Mouse (Mus musculus) brown adipose tissue, adult 24 weeks (tissue): ENCODE measurements at regions not wholly inside any gene's neighbourhood (a gene's known extent, or its start where the extent isn't known, plus 50 kb on each side); places are given as distances from the start of the nearest gene placed in this dataset.
"Not testable (repeated sequence)": the region's sequence is repeated elsewhere in the genome, so short reads cannot be mapped to it uniquely, and the experiment has no call there.

ENCODE experiments used
- H3K27ac ChIP-seq: fragments of 200-500 bp; replicated peaks from 2 replicates; pipeline ENCODE4 v1.5.1; 2012; ENCODE audit warnings: low read depth, mild to moderate bottlenecking, low read length
- H3K4me1 ChIP-seq: fragments of 200-500 bp; 2 replicates; pipeline ENCODE4 v1.6.1; 2012; ENCODE audit warnings: low read length, mixed read lengths; ENCODE audit not compliant: control insufficient read depth, insufficient read depth, insufficient read length
- H3K4me3 ChIP-seq: fragments of 200-500 bp; 2 replicates; pipeline ENCODE4 v1.5.1; 2012; ENCODE audit warnings: low read depth, mild to moderate bottlenecking, low read length, moderate library complexity; ENCODE audit not compliant: insufficient read depth

DNA sequence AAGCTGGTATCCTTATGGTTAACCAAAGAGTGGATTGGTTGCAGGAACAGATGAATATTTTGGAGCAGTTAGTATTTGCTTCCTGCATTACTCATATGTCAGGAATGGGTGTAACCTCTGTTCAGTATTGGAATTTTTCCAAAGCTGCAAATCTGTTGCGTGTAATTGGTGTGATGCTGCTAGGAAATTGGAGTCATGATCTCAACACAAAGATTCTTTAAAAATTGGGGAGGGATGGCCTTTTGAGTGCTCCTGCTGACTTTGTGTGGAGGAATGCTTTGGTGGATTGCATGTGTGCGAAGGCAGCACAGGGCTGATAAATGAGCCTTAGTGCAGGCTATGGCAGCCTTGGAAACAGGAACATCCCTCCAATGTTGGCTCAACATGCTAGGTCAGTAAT, 331.2 kb upstream of the Htr2a start:
- peak overlapping the region; percentile 39; the same call in 1 of the 2 replicates for H3K27ac ChIP-seq

DNA sequence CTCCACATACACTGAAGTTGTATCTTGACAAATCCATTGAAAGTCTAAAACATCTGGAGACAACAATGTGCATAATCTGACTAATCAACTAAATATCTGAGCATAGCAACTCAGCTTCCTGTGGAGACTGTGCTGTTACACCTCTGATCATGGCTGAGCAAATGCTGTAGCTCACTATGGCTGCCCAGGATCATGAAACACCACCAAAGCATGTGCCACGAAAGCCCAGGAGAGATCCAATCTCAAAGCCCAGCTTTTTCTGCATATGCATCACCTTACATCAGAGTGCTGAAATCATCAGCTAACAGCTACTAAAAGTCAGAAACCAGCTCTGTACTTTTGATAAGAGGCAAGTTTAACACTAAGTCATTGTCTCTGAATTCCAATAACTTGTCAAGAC, 313.3 kb upstream of the Htr2a start:
- H3K27ac ChIP-seq = no peak overlapping the region
- H3K4me3 ChIP-seq = no peak overlapping the region
- no peaks in the 10 kb centered on the region for H3K4me1 ChIP-seq

More for the DNA sequence above, 331.2 kb upstream of the Htr2a start:
- not testable (repeated sequence) for H3K4me1 ChIP-seq, H3K4me3 ChIP-seq

GRCm38 (mm10) chr14:74350751-74351150, 289.9 kb upstream of the Htr2a start:
- Histone ChIP-seq H3K27ac (no peak overlapping the region), H3K4me3 (no peak overlapping the region), H3K4me1 (no peaks in the 10 kb centered on the region; the same call in 1 of the 2 replicates)

- H3K4me3 ChIP-seq = no peak overlapping the region
- H3K27ac ChIP-seq = no peak overlapping the region
- no peaks in the 10 kb centered on the region; the same call in 1 of the 2 replicates for H3K4me1 ChIP-seq
These were observed 288.4 kb upstream of the Htr2a start for GRCm38 (mm10) chr14:74352286-74352685.

GRCm38 (mm10) chr14:74358730-74359444, 281.8 kb upstream of the Htr2a start:
- Histone ChIP-seq H3K4me3 (no peak overlapping the region), H3K4me1 (no peaks in the 10 kb centered on the region; the same call in 1 of the 2 replicates), H3K27ac (no peak overlapping the region)

GRCm38 (mm10) chr14:74359663-74360552, 280.7 kb upstream of the Htr2a start:
- Histone ChIP-seq H3K27ac (no peak overlapping the region), H3K4me3 (no peak overlapping the region), H3K4me1 (no peaks in the 10 kb centered on the region; the same call in 1 of the 2 replicates)

DNA sequence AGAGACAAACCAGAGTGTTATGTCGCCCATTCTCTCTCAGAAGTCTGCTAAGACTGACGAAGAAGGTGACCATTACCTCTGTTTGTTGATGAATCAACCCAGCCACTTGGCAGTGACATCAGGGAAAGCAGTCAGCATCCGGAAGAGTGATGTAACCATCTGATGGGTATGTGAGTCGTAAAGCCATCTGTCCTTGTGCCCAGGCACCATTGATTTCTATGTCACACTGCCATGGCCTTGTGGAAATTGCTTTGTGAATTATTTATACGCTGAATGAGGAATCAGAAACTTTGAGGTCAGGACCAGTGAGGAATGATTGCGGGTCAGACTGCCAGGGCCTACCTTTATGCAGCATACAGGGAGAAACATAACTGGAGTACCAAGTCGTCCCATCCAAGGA, 256.2 kb upstream of the Htr2a start:
- Histone ChIP-seq H3K4me3 (no peak overlapping the region), H3K4me1 (no peaks in the 10 kb centered on the region), H3K27ac (no peak overlapping the region)

GRCm38 (mm10) chr14:74392419-74392818, 248.2 kb upstream of the Htr2a start:
- no peaks in the 10 kb centered on the region for H3K4me1 ChIP-seq
- no peak overlapping the region for H3K4me3 ChIP-seq
- no peak overlapping the region for H3K27ac ChIP-seq

DNA sequence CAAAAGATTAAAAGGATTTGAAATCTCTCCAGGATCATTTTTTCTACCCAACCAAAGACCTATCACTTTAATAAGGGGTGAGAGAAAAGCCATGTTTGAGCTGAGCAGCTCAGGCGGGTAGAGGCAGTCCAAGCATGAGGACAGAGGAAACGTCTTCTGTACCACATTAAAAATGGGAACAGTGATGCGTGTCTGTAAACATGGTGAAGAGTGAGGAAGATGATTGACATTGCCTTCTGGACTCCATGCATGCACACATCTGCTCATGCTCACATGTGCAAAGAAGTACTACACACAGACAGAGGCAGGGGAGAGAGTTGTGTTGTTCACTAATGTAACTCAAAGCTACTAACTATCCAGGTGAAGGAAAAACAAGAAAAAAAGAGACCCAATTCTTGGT, 243.4 kb upstream of the Htr2a start:
- no peaks in the 10 kb centered on the region for H3K4me1 ChIP-seq
- H3K27ac ChIP-seq = no peak overlapping the region
- no peak overlapping the region for H3K4me3 ChIP-seq

GRCm38 (mm10) chr14:74409441-74409840, 231.2 kb upstream of the Htr2a start:
- H3K27ac ChIP-seq = no peak overlapping the region
- no peak overlapping the region for H3K4me3 ChIP-seq
- H3K4me1 ChIP-seq = no peaks in the 10 kb centered on the region

GRCm38 (mm10) chr14:74428226-74428625, 212.4 kb upstream of the Htr2a start:
- Histone ChIP-seq H3K4me1 (no peaks in the 10 kb centered on the region), H3K27ac (peak overlapping the region; percentile 54; the same call in 1 of the 2 replicates), H3K4me3 (no peak overlapping the region)

GRCm38 (mm10) chr14:74464027-74464682, 176.5 kb upstream of the Htr2a start:
- Histone ChIP-seq H3K4me3 (no peak overlapping the region), H3K4me1 (no peaks in the 10 kb centered on the region), H3K27ac (no peak overlapping the region)

- no peak overlapping the region for H3K27ac ChIP-seq
- no peak overlapping the region for H3K4me3 ChIP-seq
- no peaks in the 10 kb centered on the region for H3K4me1 ChIP-seq
These were observed 145.1 kb upstream of the Htr2a start for GRCm38 (mm10) chr14:74495504-74495903.

- Histone ChIP-seq H3K4me1 (no peaks in the 10 kb centered on the region), H3K27ac (no peak overlapping the region), H3K4me3 (no peak overlapping the region)
These were observed 129.1 kb upstream of the Htr2a start for GRCm38 (mm10) chr14:74511521-74511920.

- H3K4me1 ChIP-seq = no peaks in the 10 kb centered on the region
These were observed 124.2 kb upstream of the Htr2a start for GRCm38 (mm10) chr14:74516451-74516850.

More at GRCm38 (mm10) chr14:74516451-74516850, 124.2 kb upstream of the Htr2a start:
- no peak overlapping the region for H3K27ac ChIP-seq
- H3K4me3 ChIP-seq = no peak overlapping the region
